Comparison of ENCODE assay signal across 19 mouse cellular contexts in the genomic region with DNA sequence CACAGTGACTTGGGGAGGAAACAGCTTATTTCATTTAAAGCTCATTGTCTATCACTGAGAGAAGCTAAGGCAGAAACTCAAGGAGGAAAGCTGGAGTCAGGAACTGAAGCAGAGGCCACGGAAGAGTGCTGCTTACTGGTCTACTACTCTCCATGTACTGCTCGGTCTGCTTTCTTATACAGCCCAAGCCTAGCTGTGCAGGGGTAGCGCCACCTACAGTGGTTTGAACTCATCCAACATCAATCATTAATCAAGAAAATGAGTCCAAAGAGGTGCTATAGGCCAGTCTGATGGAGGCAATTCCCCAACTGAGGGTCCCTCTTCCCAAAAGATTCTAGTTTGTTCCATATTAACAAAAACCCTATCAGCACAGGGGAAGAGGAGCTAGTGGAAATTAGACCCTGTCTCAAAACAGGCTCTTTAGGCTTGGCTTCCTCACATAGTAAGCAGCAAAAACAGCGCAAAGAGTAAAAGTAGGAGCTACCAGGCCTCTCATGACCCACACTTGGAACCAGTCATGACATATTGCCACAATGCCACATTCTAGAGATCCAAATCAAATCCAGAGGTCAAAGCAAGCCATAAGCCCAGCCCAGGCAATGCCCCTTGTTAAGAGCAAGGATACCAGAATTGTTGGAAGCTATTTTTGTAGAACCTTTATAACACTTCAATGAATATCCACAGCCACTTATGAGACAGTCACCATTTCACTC. TPM values are rescaled to one million over a fixed set of nuclear protein-coding genes. Genes with fewer than 3 reads are reported as not detected.
DNase-seq lines count a peak whose midpoint lies in the region; ATAC-seq and TF ChIP-seq lines count a peak whose summit lies in the region.
"Had no signal": no experiment of that assay in that cellular context is flagged by ENCODE, and none has a peak within 500 bp of the region (broad histone marks: within the 10 kb centered on the region; RNA-seq: fewer than 3 reads in every experiment).

No protein-coding gene starts in this region.

- peak; percentile 39; the same call in 1 of the 2 replicates for TF ChIP-seq CTCF in kidney, adult 2 months (conservative IDR thresholded peaks at IDR 0.05; ENCODE audit: insufficient read depth, insufficient read length, low read depth, low read length)

- no peaks in the 10 kb centered on the region for H3K9me3 ChIP-seq in midbrain, embryonic 10.5 days (replicated peaks)
- no peaks in the 10 kb centered on the region for H3K9me3 ChIP-seq in midbrain, embryonic 11.5 days (ENCODE audit: control insufficient read depth, low read length)
- H3K9me3 ChIP-seq: forebrain, embryonic 15.5 days; G1E; heart, embryonic 12.5 days; limb, embryonic 15.5 days; lung, embryonic 15.5 days; midbrain, embryonic 13.5 days had no signal

- no peaks in the 10 kb centered on the region for H3K27me3 ChIP-seq in kidney, adult 2 months (replicated peaks; ENCODE audit: control insufficient read depth, insufficient read depth, low read length)
- no peaks in the 10 kb centered on the region for H3K27me3 ChIP-seq in midbrain, embryonic 10.5 days (ENCODE audit: low read depth, poor library complexity, severe bottlenecking)
- no peaks in the 10 kb centered on the region for H3K27me3 ChIP-seq in midbrain, embryonic 11.5 days (ENCODE audit: control insufficient read depth, insufficient read depth, low read length)
- H3K27me3 ChIP-seq: forebrain, embryonic 15.5 days; limb, embryonic 15.5 days; lung, embryonic 15.5 days; midbrain, embryonic 13.5 days had no signal

- no peak overlapping the region for H3K4me2 ChIP-seq in midbrain, embryonic 11.5 days
- H3K4me2 ChIP-seq: forebrain, embryonic 15.5 days; heart, embryonic 12.5 days; limb, embryonic 15.5 days; lung, embryonic 15.5 days; midbrain, embryonic 13.5 days had no signal

- no peak for TF ChIP-seq POLR2A in kidney, adult 2 months (IDR thresholded peaks at IDR 0.05; ENCODE audit: low read depth, low read length)

- peak; percentile 21 for DNase-seq in kidney, adult 2 months
- no peak for DNase-seq in kidney, postnatal 14 days
- DNase-seq in midbrain, embryonic 10.5 days (ENCODE audit: low spot score) = no peak
- no peak for DNase-seq in midbrain, embryonic 11.5 days (ENCODE audit: low spot score, missing footprints)
- peak; percentile 20 for DNase-seq in ZHBTc4 (ENCODE audit: low read depth, low spot score)
- DNase-seq in right cerebral cortex, postnatal 4 days = no peak
- DNase-seq in layer of hippocampus, postnatal 10 days (ENCODE audit: low spot score in 2 of 2) = no peak
- DNase-seq: cerebellum, adult 8-10 months; heart, postnatal 4 days; thymus, postnatal 25 days had no signal

- H3K4me3 ChIP-seq in kidney, adult 2 months (ENCODE audit: insufficient read depth, low read depth, low read length) = no peak overlapping the region
- no peak overlapping the region for H3K4me3 ChIP-seq in midbrain, embryonic 10.5 days
- H3K4me3 ChIP-seq in midbrain, embryonic 11.5 days (ENCODE audit: low read depth, low read length) = no peak overlapping the region
- H3K4me3 ChIP-seq: forebrain, embryonic 15.5 days; heart, embryonic 12.5 days; layer of hippocampus, adult 2 months; limb, embryonic 15.5 days; lung, embryonic 15.5 days; midbrain, embryonic 13.5 days; myocyte had no signal

- H3K9ac ChIP-seq in midbrain, embryonic 11.5 days (ENCODE audit: low read length) = no peak overlapping the region
- H3K9ac ChIP-seq: forebrain, embryonic 15.5 days; heart, embryonic 12.5 days; limb, embryonic 15.5 days; lung, embryonic 15.5 days; midbrain, embryonic 13.5 days had no signal

- no peak for ATAC-seq in midbrain, embryonic 11.5 days (ENCODE audit: low FRiP score)
- ATAC-seq: forebrain, embryonic 15.5 days; hindbrain, embryonic 16.5 days; midbrain, embryonic 13.5 days had no signal

- H3K4me1 ChIP-seq in kidney, adult 2 months (ENCODE audit: control insufficient read depth, insufficient read depth, low read length) = no peaks in the 10 kb centered on the region; the same call in 1 of the 2 replicates
- H3K4me1 ChIP-seq in midbrain, embryonic 10.5 days = peaks cover 20% of the 10 kb centered on the region
- H3K4me1 ChIP-seq in midbrain, embryonic 11.5 days (ENCODE audit: control insufficient read depth, insufficient read depth, low read length) = peaks cover 8% of the 10 kb centered on the region; the same call in 1 of the 2 replicates

- no peak overlapping the region for H3K27ac ChIP-seq in kidney, adult 2 months (ENCODE audit: insufficient read depth, low read depth, low read length)
- peak overlapping the region; percentile 17; the same call in 1 of the 2 replicates for H3K27ac ChIP-seq in midbrain, embryonic 10.5 days (replicated peaks)
- H3K27ac ChIP-seq in midbrain, embryonic 11.5 days (ENCODE audit: low read depth, low read length) = no peak overlapping the region
- H3K27ac ChIP-seq: forebrain, embryonic 15.5 days; layer of hippocampus, adult 2 months; limb, embryonic 15.5 days; lung, embryonic 15.5 days; midbrain, embryonic 13.5 days had no signal

- H3K36me3 ChIP-seq in kidney, adult 2 months (ENCODE audit: control insufficient read depth, insufficient read depth, low read length) = no peaks in the 10 kb centered on the region
- no peaks in the 10 kb centered on the region for H3K36me3 ChIP-seq in midbrain, embryonic 10.5 days
- H3K36me3 ChIP-seq in midbrain, embryonic 11.5 days (ENCODE audit: control insufficient read depth, insufficient read depth, low read length) = no peaks in the 10 kb centered on the region
- H3K36me3 ChIP-seq: forebrain, embryonic 15.5 days; G1E; heart, embryonic 12.5 days; limb, embryonic 15.5 days; lung, embryonic 15.5 days; midbrain, embryonic 13.5 days had no signal

- WGBS in kidney, adult 2 months = 61% methylated on average over 4 of the region's 4 CpGs
- WGBS in midbrain, embryonic 10.5 days = 62% methylated on average over 4 of the region's 4 CpGs
- WGBS in midbrain, embryonic 11.5 days = 78% methylated on average over 4 of the region's 4 CpGs

RNA-seq across cellular contexts. Expression of a gene that starts 9.4 kb away (rescaled TPM):
- 6.5 and 9.3 TPM in 2 replicates for polyA plus RNA-seq in kidney, adult 2 months (2012; rRNA removed)
- 73.2 and 74.9 TPM in 2 replicates for polyA plus RNA-seq in midbrain, embryonic 10.5 days (2016; fragmentation: Nextera tagmentation; extraction: Ambion mirVana)
- 57.1 and 59.5 TPM in 2 replicates for polyA plus RNA-seq in midbrain, embryonic 11.5 days (2014; fragmentation: Nextera tagmentation; extraction: Ambion mirVana)
- total RNA-seq in layer of hippocampus, postnatal 10 days (2021) = 10 to 100 TPM; 38.5 to 41.6 TPM

RNA-seq across cellular contexts. Expression of a gene that starts 40.5 kb away (rescaled TPM):
- 16.8 and 17.9 TPM in 2 replicates for polyA plus RNA-seq in kidney, adult 2 months (2012; rRNA removed)
- 74.3 and 79.0 TPM in 2 replicates for polyA plus RNA-seq in midbrain, embryonic 10.5 days (2016; fragmentation: Nextera tagmentation; extraction: Ambion mirVana)
- 75.0 and 75.5 TPM in 2 replicates for polyA plus RNA-seq in midbrain, embryonic 11.5 days (2014; fragmentation: Nextera tagmentation; extraction: Ambion mirVana)
- total RNA-seq in layer of hippocampus, postnatal 10 days (2021) = 100 to 1,000 TPM; 130 TPM

Comparison
In these comparisons a context has a peak if more than half of its experiments do, and no peak if none do; other contexts are left out.
1. DNase-seq: peak in kidney, adult 2 months (single experiment) and ZHBTc4 (single experiment); none in kidney, postnatal 14 days (single experiment), midbrain, embryonic 10.5 days (single experiment), midbrain, embryonic 11.5 days (single experiment), right cerebral cortex, postnatal 4 days (single experiment) and layer of hippocampus, postnatal 10 days (0 of 2).